Mouse (Mus musculus) thymus, adult 2 months (tissue): ENCODE results near the gene Auts2.

Experiments
- CTCF ChIP-seq: fragments of 200-500 bp; IDR thresholded peaks from 2 replicates; pipeline ENCODE4 v1.5.1; 2012; ENCODE audit warnings: mild to moderate bottlenecking, control low read depth, low read length, moderate library complexity, borderline replicate concordance; ENCODE audit not compliant: control insufficient read depth, poor library complexity, insufficient read depth; ENCODE audit errors: extremely low read depth
- POLR2A ChIP-seq: fragments of 200-500 bp; IDR thresholded peaks from 2 replicates; pipeline ENCODE4 v1.6.1; 2012; ENCODE audit warnings: mild to moderate bottlenecking, low read length, control low read depth, moderate library complexity; ENCODE audit not compliant: control insufficient read depth, poor library complexity, insufficient read depth; ENCODE audit errors: extremely low read depth

GRCm38 (mm10) chr5:131722791-131723190, 820.4 kb downstream of the Auts2 start:
- TF ChIP-seq POLR2A (no peak), CTCF (no peak)
